Mouse (Mus musculus): Measurements from ENCODE around the gene Eif3l.

GRCm38 (mm10) chr15:79126217-79126932, 51.4 kb downstream of the Eif3l start:
- TF ChIP-seq CTCF (IDR thresholded peaks at IDR 0.05; ENCODE audit: low read depth, low read length) (peak; percentile 76; the same call in 1 of the 2 replicates), GATA1 (IDR thresholded peaks at IDR 0.05; ENCODE audit: borderline replicate concordance, low read length) (no peak), TAL1 (conservative IDR thresholded peaks at IDR 0.05; ENCODE audit: low read depth, low read length) (no peak)
